8 mouse cellular contexts compared by ENCODE assay signal in genomic region chr6:72216681-72217414, GRCm38 (mm10). TPM values are rescaled to one million over a fixed set of nuclear protein-coding genes. Genes with fewer than 3 reads are reported as not detected.
DNase-seq lines count a peak whose midpoint lies in the region; ATAC-seq and TF ChIP-seq lines count a peak whose summit lies in the region.

No protein-coding gene starts in this region.

- no peak for TF ChIP-seq CTCF in ES-Bruce4 (IDR thresholded peaks at IDR 0.05; ENCODE audit: low read depth, low read length)
- no peak for TF ChIP-seq CTCF in cerebellum, adult 2 months (IDR thresholded peaks at IDR 0.05; ENCODE audit: borderline replicate concordance, insufficient read depth, low read depth, low read length)
- TF ChIP-seq CTCF in layer of hippocampus, adult 2 months (conservative IDR thresholded peaks at IDR 0.05) = peak; percentile 51
- TF ChIP-seq CTCF in liver, postnatal 0 days (IDR thresholded peaks at IDR 0.05; ENCODE audit: low read depth) = peak; percentile 22; the same call in 1 of the 2 replicates
- TF ChIP-seq CTCF in thymus, adult 2 months (IDR thresholded peaks at IDR 0.05; ENCODE audit: borderline replicate concordance, control insufficient read depth, extremely low read depth, insufficient read depth, low read length, poor library complexity) = no peak

- peak; percentile 98 to 100 for DNase-seq in cerebellum, adult 2 months
- DNase-seq in heart, postnatal 4 days = peak; percentile 100
- peak; percentile 96 to 98 for DNase-seq in layer of hippocampus, adult 2 months (ENCODE audit: low spot score in 2 of 2)
- peak; percentile 90 for DNase-seq in liver, postnatal 0 days
- peak; percentile 97 for DNase-seq in ovary, adult 18-20 months (ENCODE audit: low spot score)
- DNase-seq in thymus, adult 2 months = peak; percentile 40

- no peak for TF ChIP-seq EP300 in ES-Bruce4 (IDR thresholded peaks at IDR 0.05; ENCODE audit: insufficient read depth, low read depth, low read length)
- TF ChIP-seq EP300 in liver, postnatal 0 days (IDR thresholded peaks at IDR 0.05; ENCODE audit: low read depth) = peak; percentile 37; the same call in 1 of the 2 replicates

- no peaks in the 10 kb centered on the region for H3K36me3 ChIP-seq in ES-Bruce4 (ENCODE audit: control insufficient read depth, insufficient read depth, low read length, poor library complexity, severe bottlenecking)
- H3K36me3 ChIP-seq in liver, postnatal 0 days (replicated peaks; ENCODE audit: insufficient read depth, low read length) = no peaks in the 10 kb centered on the region
- no peaks in the 10 kb centered on the region for H3K36me3 ChIP-seq in thymus, adult 2 months (ENCODE audit: control insufficient read depth, insufficient read depth, low read length)

- peak overlapping the region; percentile 43 for H3K4me3 ChIP-seq in ES-Bruce4 (ENCODE audit: low read depth, low read length)
- no peak overlapping the region for H3K4me3 ChIP-seq in cerebellum, adult 2 months (replicated peaks; ENCODE audit: insufficient read depth, low read depth, low read length)
- H3K4me3 ChIP-seq in layer of hippocampus, adult 2 months = peak overlapping the region; percentile 37
- no peak overlapping the region for H3K4me3 ChIP-seq in liver, postnatal 0 days (ENCODE audit: low read depth, low read length)
- peak overlapping the region; percentile 42 for H3K4me3 ChIP-seq in thymus, adult 2 months (ENCODE audit: control insufficient read depth, insufficient read depth, low read length)

- H3K9me3 ChIP-seq in ES-Bruce4 (replicated peaks; ENCODE audit: control insufficient read depth, insufficient read depth, low read length, poor library complexity, severe bottlenecking) = no peaks in the 10 kb centered on the region
- no peaks in the 10 kb centered on the region for H3K9me3 ChIP-seq in liver, postnatal 0 days (ENCODE audit: low read length)

- H3K27ac ChIP-seq in ES-Bruce4 (ENCODE audit: insufficient read depth, low read length) = no peak overlapping the region
- peak overlapping the region; percentile 55; the same call in 1 of the 2 replicates for H3K27ac ChIP-seq in cerebellum, adult 2 months (ENCODE audit: insufficient read depth, low read length)
- peak overlapping the region; percentile 86 for H3K27ac ChIP-seq in layer of hippocampus, adult 2 months
- H3K27ac ChIP-seq in liver, postnatal 0 days (ENCODE audit: low read depth) = peak overlapping the region; percentile 72
- no peak overlapping the region for H3K27ac ChIP-seq in thymus, adult 2 months (ENCODE audit: control insufficient read depth, insufficient read depth, low read length)

- no peaks in the 10 kb centered on the region for H3K4me1 ChIP-seq in ES-Bruce4 (ENCODE audit: control insufficient read depth, insufficient read depth, low read length)
- H3K4me1 ChIP-seq in cerebellum, adult 2 months (ENCODE audit: control insufficient read depth, insufficient read depth, low read length) = peaks cover 39% of the 10 kb centered on the region
- H3K4me1 ChIP-seq in liver, postnatal 0 days (ENCODE audit: insufficient read depth) = peaks cover 14% of the 10 kb centered on the region; the same call in 1 of the 2 replicates
- peaks cover 5% of the 10 kb centered on the region for H3K4me1 ChIP-seq in thymus, adult 2 months (replicated peaks; ENCODE audit: control insufficient read depth, insufficient read depth, low read length)

- H3K9ac ChIP-seq in ES-Bruce4 (ENCODE audit: low read depth, poor library complexity, severe bottlenecking) = peak overlapping the region; percentile 53
- 0 out of 2 replicates have a peak overlapping the region, but pooled peaks have one; percentile 16 for H3K9ac ChIP-seq in liver, postnatal 0 days (replicated peaks)

- ATAC-seq in frontal cortex, adult (ENCODE audit: low TSS enrichment) = peak; percentile 92
- peak; percentile 90 for ATAC-seq in liver, postnatal 0 days

- no peaks in the 10 kb centered on the region for H3K27me3 ChIP-seq in ES-Bruce4 (ENCODE audit: control insufficient read depth, insufficient read depth, low read length, poor library complexity, severe bottlenecking)
- H3K27me3 ChIP-seq in cerebellum, adult 2 months (ENCODE audit: control insufficient read depth, insufficient read depth, low read length) = no peaks in the 10 kb centered on the region
- H3K27me3 ChIP-seq in liver, postnatal 0 days (ENCODE audit: insufficient read depth, low read length) = peaks cover 21% of the 10 kb centered on the region
- no peaks in the 10 kb centered on the region; the same call in 1 of the 2 replicates for H3K27me3 ChIP-seq in thymus, adult 2 months (ENCODE audit: control insufficient read depth, insufficient read depth, low read length)

- TF ChIP-seq POLR2A in ES-Bruce4 (IDR thresholded peaks at IDR 0.05; ENCODE audit: insufficient read depth, low read length) = no peak
- no peak for TF ChIP-seq POLR2A in cerebellum, adult 2 months (IDR thresholded peaks at IDR 0.05; ENCODE audit: borderline replicate concordance, insufficient read depth, low read length)
- TF ChIP-seq POLR2A in thymus, adult 2 months (IDR thresholded peaks at IDR 0.05; ENCODE audit: control insufficient read depth, extremely low read depth, insufficient read depth, low read length, poor library complexity) = no peak

- WGBS in cerebellum, adult 2 months = under 1% methylated on average over 33 of the region's 33 CpGs
- 5% methylated on average over 25 of the region's 33 CpGs for WGBS in liver, postnatal 0 days (ENCODE audit: insufficient replicate concordance)
- WGBS in thymus, adult 2 months = 2% methylated on average over 32 of the region's 33 CpGs

- peak overlapping the region; percentile 57 for H3K4me2 ChIP-seq in liver, postnatal 0 days (ENCODE audit: low read depth, low read length)

RNA-seq across cellular contexts. Expression of gene Atoh8, which starts 18.5 kb away (rescaled TPM):
- polyA plus RNA-seq in ES-Bruce4 (2011; ENCODE audit: insufficient read depth, insufficient read length, low read depth, missing spikeins) = not detected in 2 replicates
- 4.4 and 5.9 TPM in 2 replicates for polyA plus RNA-seq in cerebellum, adult 2 months (2012; rRNA removed)
- total RNA-seq in heart, postnatal 4 days (2021) = 1 to 10 TPM; 7.2 to 8.6 TPM
- total RNA-seq in layer of hippocampus, adult 2 months (2021) = 1 to 10 TPM; 2.1 to 3.1 TPM
- polyA plus RNA-seq in liver, postnatal 0 days (2015; fragmentation: Nextera tagmentation; extraction: Ambion mirVana) = 0.96 and 1.3 TPM in 2 replicates
- 3.6 and 3.8 TPM in 2 replicates for polyA plus RNA-seq in thymus, adult 2 months (2012; rRNA removed)

Comparison
In these comparisons a context has a peak if more than half of its experiments do, and no peak if none do; other contexts are left out.
1. H3K27ac ChIP-seq: peak in cerebellum, adult 2 months (single experiment), layer of hippocampus, adult 2 months (single experiment) and liver, postnatal 0 days (single experiment); none in ES-Bruce4 (single experiment) and thymus, adult 2 months (single experiment).
2. H3K4me3 ChIP-seq: peak in ES-Bruce4 (single experiment), layer of hippocampus, adult 2 months (single experiment) and thymus, adult 2 months (single experiment); none in cerebellum, adult 2 months (single experiment) and liver, postnatal 0 days (single experiment).
3. CTCF ChIP-seq: peak in layer of hippocampus, adult 2 months (single experiment) and liver, postnatal 0 days (single experiment); none in ES-Bruce4 (single experiment), cerebellum, adult 2 months (single experiment) and thymus, adult 2 months (single experiment).
4. DNase-seq: peak in every context shown above with its lines; median percentile 100 in heart, postnatal 4 days; 99 in cerebellum, adult 2 months; 97 in layer of hippocampus, adult 2 months; 97 in ovary, adult 18-20 months; 90 in liver, postnatal 0 days; 40 in thymus, adult 2 months.